Mouse (Mus musculus) layer of hippocampus, adult 9-10 months (tissue): ENCODE measurements around the gene Pet117.
"Not testable (repeated sequence)": the region's sequence is repeated elsewhere in the genome, so short reads cannot be mapped to it uniquely, and the experiment has no call there.

Experiments used
- DNase-seq: peaks from one replicate; pipeline ENCODE4 v3.0.0; 2022; ENCODE audit warnings: low spot score

Pet117 gene

DNA sequence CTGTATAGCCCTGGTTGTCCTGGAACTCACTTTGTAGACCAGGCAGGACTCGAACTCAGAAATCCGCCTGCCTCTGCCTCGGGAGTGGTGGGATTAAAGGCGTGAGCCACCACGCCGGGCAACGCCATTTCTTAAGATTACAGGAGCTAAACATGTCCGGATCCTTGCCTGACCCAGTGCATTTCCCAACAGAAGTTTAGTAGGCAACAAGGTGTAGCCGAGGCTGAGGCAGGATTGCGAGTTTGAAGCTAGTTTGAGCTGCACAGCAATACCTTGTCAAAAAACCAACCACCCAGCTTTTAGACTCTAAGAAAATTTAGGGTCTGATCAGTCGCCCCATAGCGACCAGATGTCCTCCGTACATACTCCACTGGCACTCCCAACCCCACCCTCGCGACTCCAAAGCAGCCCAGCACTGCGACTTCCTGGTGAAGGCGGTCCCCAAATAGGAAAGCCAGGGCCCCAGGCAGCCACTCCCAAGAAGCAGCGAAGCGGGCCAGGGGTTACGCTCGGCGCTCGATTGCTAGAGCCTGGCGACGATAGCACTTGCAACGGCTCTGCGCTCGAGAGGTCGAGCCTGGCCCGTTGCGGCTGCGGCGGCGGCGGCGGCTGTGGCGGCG is at the start of gene Pet117, which contains the start of gene Kat14:
Pet117 (plus strand) TSS at position 597 of the 620 bp plus-strand sequence.
Kat14 (plus strand) TSS at position 584 of the 620 bp plus-strand sequence.
- DNase-seq = peak; percentile 80

DNA sequence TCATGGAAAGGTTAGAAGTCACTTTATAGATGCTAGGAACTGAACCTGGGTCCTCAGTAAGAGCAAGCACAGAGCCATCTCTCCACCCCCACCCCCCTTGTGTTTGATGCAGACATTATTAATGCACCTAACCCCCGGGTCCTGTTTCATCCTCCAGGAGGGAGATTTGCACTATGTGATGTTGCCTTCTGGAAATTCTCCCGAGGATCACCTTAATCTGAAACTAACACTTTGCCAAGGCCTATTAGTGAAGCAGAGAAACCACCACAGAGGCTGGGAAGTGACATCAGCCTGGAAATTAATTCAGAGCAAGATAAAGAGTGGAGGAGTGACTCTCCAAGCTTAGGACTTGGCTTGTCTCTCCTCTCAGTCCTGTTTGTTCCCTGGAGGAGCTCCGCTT is 44.6 kb upstream of the Pet117 start:
- no peak for DNase-seq

DNA sequence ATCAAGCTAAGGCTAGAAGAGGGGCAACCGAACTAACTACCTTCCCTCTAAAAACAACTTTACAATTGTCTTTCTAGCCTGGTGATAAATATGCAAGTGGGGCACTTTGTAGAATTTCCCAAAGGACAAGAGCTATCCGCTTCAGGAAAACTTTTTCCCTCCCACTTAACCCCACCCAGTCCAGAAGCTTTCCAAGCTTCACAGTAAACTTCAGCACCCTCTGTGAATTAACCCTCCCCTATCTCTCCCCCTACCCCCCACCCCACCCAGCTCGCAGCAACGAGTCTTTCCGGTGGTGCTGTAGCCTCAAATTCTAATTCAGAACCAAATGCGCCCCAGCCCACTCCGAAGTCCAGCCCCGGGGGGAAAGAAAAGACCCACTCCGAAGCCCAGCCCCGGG is 39.3 kb upstream of the Pet117 start:
- no peak for DNase-seq

DNA sequence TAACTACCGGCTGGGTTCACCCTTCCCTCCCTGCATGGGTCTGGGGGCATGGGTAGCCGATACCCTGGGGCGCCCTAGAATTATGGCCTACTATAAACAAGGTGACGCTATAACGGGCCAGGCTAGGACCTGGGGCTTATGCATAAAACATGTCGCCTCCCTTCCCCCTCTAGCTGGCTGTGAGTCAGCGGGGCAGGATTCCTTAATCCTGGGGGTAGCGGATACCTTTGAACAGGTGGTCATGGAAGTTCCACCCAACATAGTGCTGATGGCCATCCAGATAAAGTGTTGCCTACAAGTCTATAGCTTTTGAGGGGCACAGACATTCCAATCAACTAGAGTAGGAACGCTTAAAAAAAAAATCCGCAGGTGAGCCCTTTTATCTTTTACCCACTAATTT is 38.9 kb upstream of the Pet117 start:
- no peak for DNase-seq

DNA sequence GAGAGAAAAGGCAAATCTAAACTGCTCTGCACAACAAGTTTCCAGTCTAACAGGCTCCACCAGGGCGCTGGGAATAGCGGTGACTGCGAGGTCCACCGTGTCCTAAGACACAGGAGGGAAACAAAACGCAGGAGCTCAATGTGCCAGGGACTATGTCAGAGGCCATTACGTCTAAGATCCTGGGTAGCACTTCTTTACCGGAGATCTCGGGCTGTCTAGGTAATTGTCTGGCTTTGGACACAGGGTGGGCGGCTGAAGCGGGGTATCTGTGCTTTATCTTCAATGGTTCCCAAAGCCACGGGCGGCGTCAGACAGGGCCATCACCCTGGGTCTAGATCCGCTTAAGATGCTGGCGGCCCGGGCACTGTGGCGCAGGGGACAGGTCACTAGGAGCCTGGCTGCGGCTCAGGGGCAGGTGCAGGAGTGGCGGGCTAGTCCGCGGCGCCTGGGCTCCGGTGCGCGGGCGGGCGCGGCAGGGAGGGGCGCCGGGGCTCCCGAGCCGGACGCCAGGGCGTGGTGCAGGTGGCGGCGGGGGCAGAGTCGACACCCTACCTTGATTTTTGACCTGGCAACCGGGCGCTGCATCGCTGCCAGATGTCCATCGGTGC is 38.3 kb upstream of the Pet117 start:
- DNase-seq = no peak

DNA sequence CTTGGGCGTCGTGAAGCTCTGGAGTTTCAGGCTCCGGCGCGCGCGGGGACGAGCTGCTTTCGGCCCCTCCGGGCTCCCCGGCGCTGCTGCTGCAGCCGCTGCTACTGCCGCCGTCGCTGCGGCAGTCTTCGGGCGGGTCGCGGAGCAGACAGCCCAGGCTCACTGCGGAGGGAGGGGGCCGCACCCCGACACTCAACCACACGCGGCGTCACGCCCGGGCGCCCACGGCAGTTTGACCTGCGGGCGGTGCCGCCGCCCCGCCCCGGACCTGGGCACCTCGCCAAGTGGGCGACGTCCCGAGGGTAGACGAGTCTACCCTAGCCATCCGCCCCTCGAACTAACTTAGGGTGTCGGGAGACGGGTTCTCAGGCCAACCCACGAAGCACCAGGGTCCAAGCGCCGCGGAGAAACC is 37.8 kb upstream of the Pet117 start:
- no peak for DNase-seq

DNA sequence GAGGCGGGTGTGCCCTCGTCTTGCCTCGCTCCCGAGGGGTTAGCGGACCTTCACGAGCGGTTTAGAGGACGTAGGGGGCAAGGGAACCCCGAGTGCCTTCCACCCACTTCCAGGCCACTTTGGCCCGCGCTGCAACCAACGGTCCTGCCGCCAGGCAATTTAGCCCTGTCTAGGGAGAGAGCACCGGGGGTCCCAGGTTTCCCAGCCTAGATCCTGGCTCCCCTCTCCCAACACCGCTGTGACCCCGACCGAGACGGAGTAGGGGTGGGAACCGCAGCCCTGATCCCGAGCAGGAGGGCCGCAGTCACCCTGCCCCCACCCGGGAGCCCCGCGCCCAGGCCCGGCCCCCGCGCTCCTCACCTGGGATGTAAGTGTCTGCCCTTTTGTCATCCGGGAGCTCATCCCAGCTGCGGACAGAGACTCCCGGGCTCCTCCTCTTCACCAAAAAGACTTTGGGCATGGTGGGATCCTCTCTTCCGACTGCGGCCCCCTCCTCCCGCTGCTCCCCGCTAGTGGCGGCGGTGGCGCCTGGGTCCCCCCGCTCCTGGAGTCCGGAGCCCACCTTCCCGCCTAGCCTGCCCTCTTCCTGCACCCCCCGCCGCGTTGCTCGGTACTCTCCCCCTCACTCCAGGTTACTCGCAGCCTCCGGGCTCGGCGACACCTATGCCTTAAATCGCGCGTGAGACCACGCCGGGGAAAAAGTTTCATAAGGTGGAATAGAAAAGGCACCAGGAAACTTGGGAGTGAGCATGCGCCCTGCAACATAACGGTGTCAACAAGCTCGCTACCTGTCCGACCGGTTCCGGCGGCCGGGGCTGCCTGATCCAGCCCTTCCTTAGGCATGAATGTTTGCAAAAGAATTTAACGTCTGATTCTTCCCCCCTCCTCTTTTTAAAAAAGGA is 37.1 kb upstream of the Pet117 start, which contains the start of gene Ovol2:
Ovol2 (minus strand) TSS at position 746 of the 902 bp plus-strand sequence.
- DNase-seq = no peak

DNA sequence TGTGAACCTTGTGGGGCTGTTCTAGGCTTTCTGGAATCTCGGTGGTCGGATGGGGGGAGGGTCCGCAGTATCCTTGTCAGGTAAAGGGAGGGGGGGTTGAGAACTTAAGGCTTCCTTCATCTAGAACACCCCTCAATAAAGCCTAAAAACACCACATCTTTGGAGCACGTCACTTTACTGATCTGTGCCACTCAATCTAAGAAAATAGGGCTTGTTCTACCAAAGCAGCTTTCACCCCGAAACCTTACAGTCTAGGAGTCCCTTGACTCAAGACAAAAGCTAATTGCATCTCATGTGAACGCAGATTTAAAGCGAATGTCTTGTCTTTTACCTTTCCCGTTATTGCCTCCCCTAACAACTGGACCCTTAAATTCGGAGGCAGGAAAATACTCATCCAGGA is 36.3 kb upstream of the Pet117 start:
- DNase-seq = no peak

DNA sequence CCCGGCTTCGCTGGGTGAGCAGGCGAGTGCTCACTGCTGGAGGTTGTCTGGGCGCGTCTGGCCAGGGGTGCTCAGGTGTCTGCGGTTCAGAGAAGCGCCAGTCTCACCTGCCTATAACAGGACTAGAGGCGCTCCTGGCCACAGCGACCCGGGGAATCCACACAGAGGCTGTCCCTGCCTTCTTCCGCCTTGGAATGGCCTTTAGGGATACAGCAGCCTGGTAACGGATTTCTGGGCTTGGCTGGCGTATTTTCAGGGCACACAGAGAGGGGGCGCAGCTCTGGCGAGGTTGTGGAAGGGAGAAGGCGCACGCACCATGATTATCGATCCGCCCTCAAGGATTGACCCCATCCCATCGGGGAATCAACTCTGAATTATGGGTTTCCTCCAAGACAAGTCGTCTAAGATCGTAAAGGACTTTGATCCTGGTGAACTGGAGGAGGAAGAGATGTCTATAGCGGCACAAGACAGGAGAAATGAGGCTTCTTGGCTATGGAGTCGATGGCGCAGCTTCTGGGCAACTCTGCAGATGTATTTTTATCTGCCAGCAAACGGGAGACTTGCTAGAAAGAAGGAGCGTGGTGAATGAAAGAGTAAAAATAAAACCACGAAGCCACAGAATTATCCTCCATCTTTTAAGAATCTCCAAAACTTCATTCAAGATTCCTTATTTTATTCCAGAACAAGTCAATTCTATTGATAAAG is 35.5 kb upstream of the Pet117 start:
- DNase-seq = no peak

DNA sequence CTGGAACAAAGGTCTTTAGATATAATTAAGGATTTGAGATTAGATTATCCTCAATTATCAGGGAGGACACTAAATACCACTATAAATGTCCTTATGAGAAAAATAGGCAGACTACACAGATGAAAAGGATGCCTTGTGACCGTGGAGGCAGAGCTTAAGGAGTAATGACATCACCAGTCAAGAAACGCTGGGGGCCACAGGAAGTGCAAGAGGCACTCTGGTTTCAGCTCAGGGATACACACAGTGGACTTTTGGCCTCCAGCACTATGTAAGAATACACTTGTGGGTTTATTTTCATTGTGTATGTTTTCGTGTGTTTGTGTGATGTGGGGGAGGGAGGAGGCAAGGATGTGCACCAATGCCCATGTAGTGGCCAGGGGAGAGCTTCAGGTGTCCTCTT is 31.6 kb upstream of the Pet117 start:
- no peak for DNase-seq

DNA sequence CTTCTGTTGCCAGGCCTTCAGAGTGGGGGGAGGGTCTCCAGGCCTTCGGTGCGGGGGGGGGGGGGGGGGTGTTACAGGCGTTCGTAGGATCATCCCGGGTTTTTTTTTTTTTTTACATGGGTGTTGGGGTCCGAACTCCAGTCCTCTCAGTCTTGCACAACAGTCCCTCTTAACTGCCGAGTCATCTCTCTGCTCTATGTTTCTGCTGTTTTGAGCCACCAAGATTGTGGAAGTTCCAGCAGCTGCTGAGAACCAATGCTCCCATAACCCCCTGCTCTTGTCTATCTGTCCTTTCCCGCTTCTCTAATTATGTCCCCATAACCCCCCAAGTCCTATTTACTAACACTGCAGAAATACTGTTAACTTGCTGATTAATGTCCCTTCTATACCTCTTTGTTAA is 31.1 kb upstream of the Pet117 start:
- no peak for DNase-seq

DNA sequence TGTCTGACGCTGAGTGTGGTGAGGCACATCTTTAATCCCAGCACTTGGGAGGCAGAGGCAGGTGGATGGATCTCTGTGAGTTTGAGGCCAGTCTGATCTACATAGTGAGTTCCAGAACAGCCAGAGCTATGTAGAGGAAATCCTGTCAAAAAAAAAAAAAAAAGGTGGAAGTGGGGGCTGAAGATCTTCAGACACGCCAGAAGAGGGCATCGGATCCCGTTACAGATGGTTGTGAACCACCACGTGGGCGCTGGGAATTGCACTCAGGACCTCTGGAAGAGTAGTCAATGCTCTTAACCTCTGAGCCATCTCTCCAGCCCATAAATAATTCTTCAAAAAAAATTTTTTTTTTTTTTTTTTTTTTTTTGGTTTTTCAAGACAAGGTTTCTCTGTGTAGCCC is 30.6 kb upstream of the Pet117 start:
- not testable (repeated sequence) for DNase-seq

DNA sequence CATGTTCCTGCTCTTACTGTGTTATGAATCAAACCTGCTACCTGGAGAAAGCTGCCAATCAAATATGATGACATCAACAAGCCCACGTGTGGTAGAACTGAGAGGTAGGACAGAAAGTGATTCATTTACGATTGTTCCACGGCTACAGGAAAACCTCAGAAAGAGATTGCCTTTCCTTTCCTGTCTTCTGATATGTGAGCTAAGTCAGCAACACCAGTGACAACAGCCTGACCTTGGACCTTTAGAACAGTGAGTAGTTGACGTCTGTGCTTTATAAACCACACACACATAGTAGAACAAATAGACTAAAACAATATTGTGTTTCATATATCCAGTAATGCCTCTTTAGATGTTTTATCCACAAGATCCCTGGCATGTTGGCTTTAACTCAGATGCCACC is 25.6 kb upstream of the Pet117 start:
- no peak for DNase-seq

DNA sequence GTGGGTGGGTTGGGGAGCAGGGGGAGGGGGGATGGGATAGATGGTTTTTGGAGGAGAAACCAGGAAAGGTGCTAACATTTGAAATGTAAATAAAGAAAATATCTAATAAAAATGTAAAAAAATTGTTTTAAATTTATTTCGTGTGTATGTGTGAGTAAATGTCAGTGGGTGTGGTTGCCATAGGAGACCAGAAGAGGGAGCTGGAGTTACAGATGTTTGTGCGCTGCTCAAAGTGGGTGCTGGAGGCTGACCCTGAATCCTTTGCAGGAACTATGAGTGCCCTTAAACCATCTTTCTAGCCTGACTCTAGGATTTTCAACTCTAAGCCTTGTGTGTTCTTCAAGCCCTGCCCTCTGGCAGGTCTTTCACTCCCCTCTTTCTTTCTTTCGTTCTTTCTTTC is 20.3 kb upstream of the Pet117 start:
- DNase-seq = no peak

DNA sequence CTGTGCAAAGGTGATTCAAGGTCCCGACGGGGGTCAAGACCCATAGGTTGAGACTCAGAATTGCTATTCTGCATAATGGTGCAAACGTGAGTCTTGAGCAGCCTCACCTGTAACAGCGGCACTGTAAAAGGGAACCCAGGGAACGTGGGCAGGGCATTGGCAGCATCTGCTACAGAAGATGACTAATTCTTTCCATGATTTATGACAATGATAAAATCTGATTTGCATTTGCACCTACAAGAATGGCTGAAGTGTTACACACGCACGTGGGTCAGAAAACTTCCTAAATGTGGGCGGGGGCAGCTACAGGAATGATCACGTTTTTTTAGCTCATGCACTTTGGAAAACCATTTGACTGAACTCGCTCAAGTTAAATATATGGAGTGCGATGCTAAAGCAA is 16.0 kb upstream of the Pet117 start:
- DNase-seq = no peak

DNA sequence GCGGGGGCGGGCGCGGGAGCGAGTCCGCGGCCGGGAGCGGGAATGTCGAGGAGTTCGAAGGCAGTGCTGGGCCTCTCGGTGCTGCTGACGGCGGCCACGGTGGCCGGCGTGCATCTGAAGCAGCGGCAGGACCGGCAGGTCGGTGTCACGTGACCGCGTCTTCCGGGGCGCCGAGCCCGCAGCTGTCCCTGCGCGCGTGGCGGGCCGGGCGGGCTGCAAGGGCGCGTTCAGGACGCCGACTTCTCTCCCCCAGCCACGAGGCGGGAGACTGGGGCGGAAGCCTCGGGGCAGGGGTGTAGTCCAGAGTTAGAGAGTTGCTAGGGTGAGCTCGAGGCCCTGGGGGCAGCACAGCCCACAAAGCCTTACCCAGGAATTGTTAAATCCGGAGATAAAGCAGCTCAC is 225 bp downstream of the Pet117 start:
- DNase-seq = no peak

DNA sequence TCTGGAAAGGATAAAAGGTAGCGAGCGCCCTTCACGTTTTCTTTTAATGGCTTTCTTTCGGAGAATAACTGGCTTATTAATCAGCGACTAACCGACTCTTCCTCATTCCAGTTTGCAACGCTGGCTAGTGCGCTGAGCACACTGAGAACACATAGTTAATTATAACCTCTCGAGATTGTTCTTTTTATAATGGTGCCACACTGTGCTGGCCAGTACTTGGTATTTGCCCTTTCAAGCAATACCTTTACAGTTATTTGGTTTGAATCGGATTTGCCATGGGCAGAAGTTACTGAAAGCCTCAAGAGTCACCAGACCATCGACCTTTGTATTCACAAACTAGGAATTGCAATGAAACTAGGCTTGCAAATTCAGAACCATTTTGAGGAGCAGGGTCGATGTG is 715 bp downstream of the Pet117 start:
- DNase-seq = no peak

DNA sequence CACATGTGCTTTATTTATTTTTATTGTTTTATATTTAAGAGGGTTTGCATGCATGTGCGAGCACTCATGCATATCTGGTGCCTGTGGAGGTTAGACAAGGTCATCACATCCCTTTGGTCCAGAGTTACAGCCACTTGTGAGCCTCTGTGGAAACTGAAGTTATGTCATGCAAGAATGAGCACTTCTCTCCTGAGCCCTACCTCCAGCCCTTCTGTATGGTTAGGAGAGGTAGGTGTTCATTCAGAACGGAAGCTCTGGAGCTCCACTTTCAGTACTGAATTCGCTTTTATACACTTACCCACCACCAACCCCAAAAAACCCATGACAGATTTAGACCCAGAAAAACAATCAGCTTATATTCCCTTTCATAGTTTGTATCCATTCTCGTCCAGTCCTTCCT is 2.8 kb downstream of the Pet117 start:
- DNase-seq = no peak

DNA sequence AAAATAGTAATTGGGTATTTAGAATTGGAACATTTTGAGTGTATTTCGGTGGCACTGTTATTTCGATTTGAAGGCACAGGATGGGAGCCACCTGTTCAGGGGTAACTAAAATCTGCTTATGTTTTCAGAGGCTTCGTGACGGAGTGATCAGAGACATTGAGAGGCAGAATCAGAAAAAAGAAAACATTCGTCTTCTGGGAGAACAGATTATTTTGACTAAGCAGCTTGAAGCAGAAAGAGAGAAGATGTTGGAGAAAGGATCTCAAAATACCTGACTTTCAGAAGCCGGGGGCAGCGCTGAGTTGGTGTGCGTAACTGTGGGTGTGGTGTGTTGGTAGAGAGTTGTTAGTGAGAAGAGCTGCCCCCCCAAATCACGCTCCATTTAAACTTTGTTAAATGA is 4.3 kb downstream of the Pet117 start:
- peak; percentile 24 for DNase-seq

DNA sequence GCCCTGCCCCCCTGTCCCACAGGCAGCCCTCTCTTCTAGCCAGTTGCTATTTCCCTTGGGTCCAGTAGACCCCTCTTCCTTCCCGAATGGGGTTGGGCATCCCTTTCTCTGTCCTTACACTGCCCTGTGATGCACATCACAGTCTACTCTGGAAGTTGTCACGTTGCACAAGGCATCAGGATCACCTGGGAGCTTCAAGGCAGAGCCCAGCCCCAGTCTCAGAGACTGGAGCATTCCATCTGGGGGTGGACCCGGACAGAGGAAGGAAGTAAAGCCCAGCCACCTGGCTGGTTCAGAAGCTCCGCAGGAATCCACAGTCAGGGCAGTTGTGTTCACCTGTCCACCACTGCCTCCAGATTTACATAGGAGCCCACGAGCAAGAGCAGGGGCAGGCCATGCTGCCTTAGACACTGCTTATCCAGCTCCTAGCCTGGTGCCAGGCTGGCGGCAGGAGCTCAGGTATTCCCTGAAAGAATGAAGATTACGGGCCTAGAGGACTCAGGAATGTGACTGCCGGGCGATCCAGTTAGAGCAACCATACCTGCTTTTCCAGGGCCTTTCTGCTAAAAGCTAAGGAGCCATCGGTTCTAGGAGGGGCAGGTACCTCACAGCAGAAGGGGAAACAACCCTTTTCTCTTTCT is 6.4 kb downstream of the Pet117 start:
- DNase-seq = no peak

DNA sequence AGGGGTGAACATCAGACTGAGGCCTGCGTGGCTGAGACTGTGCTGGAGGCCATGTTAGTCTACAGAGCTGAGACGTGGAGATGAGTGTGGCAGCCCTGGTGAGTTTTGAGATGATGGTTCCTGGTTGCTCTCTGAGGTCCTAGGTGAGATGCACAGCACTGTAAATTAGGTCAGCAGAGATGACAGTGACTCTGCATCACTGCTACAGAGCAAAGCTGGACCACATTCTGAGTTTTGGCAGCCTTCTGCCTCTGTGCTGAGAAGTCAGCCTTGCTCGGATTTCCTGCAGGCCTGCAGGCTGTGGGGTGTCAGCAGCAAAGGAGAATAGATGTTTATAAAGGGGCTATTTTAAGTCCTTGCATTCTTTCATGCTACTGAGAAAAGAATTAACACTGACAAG is 12.5 kb downstream of the Pet117 start:
- DNase-seq = no peak

DNA sequence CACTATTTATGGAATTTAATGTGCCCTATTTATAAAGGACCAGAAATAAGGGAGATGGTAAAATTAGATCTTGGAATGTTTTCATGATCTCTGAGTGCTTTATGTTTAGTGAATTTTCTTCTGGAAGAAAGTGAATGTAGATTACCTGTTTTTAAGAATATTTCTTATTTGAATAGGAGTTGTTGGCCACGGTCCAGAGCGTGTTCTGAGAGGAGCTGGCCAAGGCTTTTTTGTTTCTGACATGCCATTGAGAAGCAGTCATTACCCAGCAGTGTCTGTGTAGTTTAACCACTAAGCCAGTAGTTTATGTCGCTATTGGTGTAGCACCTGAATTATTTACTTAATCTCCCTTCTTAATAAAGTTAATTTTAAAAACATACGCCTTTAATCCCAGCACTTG is 12.9 kb downstream of the Pet117 start:
- DNase-seq = no peak
